Mouse (Mus musculus) ovary, postnatal 10 days (tissue): Measurements from ENCODE around the gene Olfr796.

Experiments used
- DNase-seq: peaks from one replicate; pipeline ENCODE4 v3.0.0; 2022; ENCODE audit warnings: low spot score

Gene Olfr796

GRCm38 (mm10) chr10:129612470-129612869, at the start of gene Olfr796:
TSS of gene Olfr796 (minus strand) at chr10:129612570.
- no peak for DNase-seq

GRCm38 (mm10) chr10:129657394-129657793, 45.0 kb upstream of the Olfr796 start, which contains the start of gene Olfr800:
TSS of gene Olfr800 (plus strand) at chr10:129657694.
- no peak for DNase-seq

DNA sequence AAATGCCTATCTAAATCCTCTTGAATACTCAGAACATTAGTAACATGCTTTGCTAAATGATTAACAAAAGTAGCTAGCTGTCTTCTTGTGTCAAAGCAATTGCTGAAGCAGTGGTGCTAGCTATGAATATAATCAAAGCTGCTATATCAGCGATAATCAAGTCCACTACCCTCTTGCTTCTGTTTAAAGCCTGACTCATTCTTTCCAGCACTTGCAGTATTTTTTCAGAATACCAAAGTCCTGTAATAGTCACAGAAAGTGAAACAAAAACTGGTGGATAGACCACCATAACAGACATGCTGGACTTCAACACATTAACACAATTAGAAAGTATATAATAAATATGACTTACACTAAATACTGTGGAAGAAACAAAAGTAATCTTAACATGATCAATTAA, 39.4 kb upstream of the Olfr796 start:
- DNase-seq, result no peak

- no peak for DNase-seq
Observed at GRCm38 (mm10) chr10:129637184-129637583, 24.8 kb upstream of the Olfr796 start, which contains the start of gene Olfr799. TSS of gene Olfr799 (plus strand) at chr10:129637484.

- DNase-seq, result no peak
Observed at GRCm38 (mm10) chr10:129627834-129628233, 15.5 kb upstream of the Olfr796 start, which contains the start of gene Olfr798. TSS of gene Olfr798 (minus strand) at chr10:129627934.

- DNase-seq, result no peak
Observed at GRCm38 (mm10) chr10:129623251-129623650, 10.9 kb upstream of the Olfr796 start.

GRCm38 (mm10) chr10:129621724-129622123, 9.4 kb upstream of the Olfr796 start:
- no peak for DNase-seq

DNA sequence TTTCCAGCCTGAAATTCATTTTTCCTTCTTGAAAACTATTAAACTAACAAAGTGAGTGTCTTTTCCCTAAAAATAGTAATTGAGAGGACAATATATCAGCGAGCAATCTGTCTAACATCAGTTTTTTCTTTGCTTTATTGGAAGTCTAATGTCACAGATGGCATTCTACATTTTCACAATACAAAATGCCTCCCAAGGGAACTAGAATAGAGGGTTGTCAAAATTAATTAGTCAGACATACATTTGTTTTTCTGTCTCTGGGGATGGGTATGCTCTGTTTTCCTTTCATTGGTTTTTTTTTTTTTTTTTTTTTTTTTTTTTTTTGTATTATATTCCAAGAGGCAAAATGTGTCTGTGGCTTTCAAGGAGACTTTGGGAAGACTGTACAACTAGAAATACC, 35.3 kb downstream of the Olfr796 start:
- no peak for DNase-seq

GRCm38 (mm10) chr10:129567355-129567754, 45.0 kb downstream of the Olfr796 start, which contains the start of gene Olfr794:
TSS of gene Olfr794 (plus strand) at chr10:129567655.
- no peak for DNase-seq
